Mouse (Mus musculus) bone marrow, adult 2 months (tissue): ENCODE measurements around the gene Gpc1. TPM values are rescaled to one million over a fixed set of nuclear protein-coding genes. Genes with fewer than 3 reads are reported as not detected.

Experiments
- H3K27ac ChIP-seq: fragments of 200-500 bp; 2 replicates; pipeline ENCODE4 v1.5.1; 2012; ENCODE audit warnings: low read depth, mild to moderate bottlenecking, control low read depth, inconsistent platforms, low read length; ENCODE audit not compliant: control insufficient read depth, poor library complexity, insufficient read depth
- H3K4me1 ChIP-seq: fragments of 200-500 bp; 2 replicates; pipeline ENCODE4 v1.6.1; 2011; ENCODE audit warnings: low read length; ENCODE audit not compliant: control insufficient read depth, insufficient read depth
- H3K4me3 ChIP-seq: fragments of 200-500 bp; replicated peaks from 2 replicates; pipeline ENCODE3; 2011; ENCODE audit warnings: mild to moderate bottlenecking, low read depth, low read length, control low read depth; ENCODE audit not compliant: control insufficient read depth
- CTCF ChIP-seq: fragments of 200-500 bp; IDR thresholded peaks from 2 replicates; pipeline ENCODE4 v1.5.1; 2011; ENCODE audit warnings: low read length, control low read depth; ENCODE audit not compliant: control insufficient read depth, insufficient read depth
- POLR2A ChIP-seq: fragments of 200-500 bp; IDR thresholded peaks from 2 replicates; pipeline ENCODE4 v1.6.1; 2011; ENCODE audit warnings: low read depth, mild to moderate bottlenecking, control low read depth, low read length, borderline replicate concordance; ENCODE audit not compliant: control insufficient read depth
- WGBS: fragments of 180-500 bp; shearing (Covaris S2); methylation state at CpG from one replicate; pipeline ENCODE4 v1.1.7; 2018; 5-methylcytosine and 5-hydroxymethylcytosine counted together
- polyA plus RNA-seq: library from polyadenylated mRNA; stranded (reverse); fragments of >200 nt; gene quantifications from 2 replicates; pipeline ENCODE4 v1.2.4, GENCODE M21; 2011; ENCODE audit warnings: low replicate concordance; ENCODE audit not compliant: missing spikeins, insufficient read depth, insufficient read length

The Gpc1 gene
- polyA plus RNA-seq, 1 experiment: 21.8 TPM

- Histone ChIP-seq H3K4me1 (peaks cover 4% of the 10 kb centered on the region; the same call in 1 of the 2 replicates), H3K4me3 (no peak overlapping the region), H3K27ac (no peak overlapping the region)
- TF ChIP-seq CTCF (no peak), POLR2A (no peak)
- WGBS: 68% methylated on average over 4 of the region's 4 CpGs
Observed at GRCm38 (mm10) chr1:92903627-92904026, 72.2 kb downstream of the Gpc1 start.

- Histone ChIP-seq H3K4me3 (no peak overlapping the region), H3K4me1 (peaks cover 4% of the 10 kb centered on the region; the same call in 1 of the 2 replicates), H3K27ac (no peak overlapping the region)
- TF ChIP-seq POLR2A (no peak), CTCF (no peak)
- WGBS: 54% methylated on average over 2 of the region's 2 CpGs
Observed at GRCm38 (mm10) chr1:92905703-92906310, 74.4 kb downstream of the Gpc1 start.

GRCm38 (mm10) chr1:92906779-92907631, 75.6 kb downstream of the Gpc1 start, which contains the start of gene Dusp28:
TSS of gene Dusp28 (plus strand) at chr1:92906981.
- under 1% methylated on average over 81 of the region's 81 CpGs for WGBS
- H3K27ac ChIP-seq: peak within 1 kb of the TSS; percentile 96
- peaks cover 8% of the 10 kb centered on the region for H3K4me1 ChIP-seq

GRCm38 (mm10) chr1:92907632-92908360, 76.4 kb downstream of the Gpc1 start:
- TF ChIP-seq POLR2A (no peak), CTCF (no peak)
- Histone ChIP-seq H3K4me3 (peak overlapping the region; percentile 87), H3K4me1 (peaks cover 10% of the 10 kb centered on the region), H3K27ac (peak overlapping the region; percentile 96)
- 39% methylated on average over 20 of the region's 20 CpGs for WGBS

More at GRCm38 (mm10) chr1:92906779-92907631, 75.6 kb downstream of the Gpc1 start, which contains the start of gene Dusp28:
- peak within 1 kb of the TSS; percentile 87 for H3K4me3 ChIP-seq
- peak; percentile 58; the same call in 1 of the 2 replicates for TF ChIP-seq CTCF
- peak; percentile 80; the same call in 1 of the 2 replicates for TF ChIP-seq POLR2A

- H3K4me1 ChIP-seq: peaks cover 10% of the 10 kb centered on the region
Observed at GRCm38 (mm10) chr1:92908664-92909063, 77.2 kb downstream of the Gpc1 start.

GRCm38 (mm10) chr1:92909068-92909467, 77.6 kb downstream of the Gpc1 start:
- Histone ChIP-seq H3K4me1 (peaks cover 10% of the 10 kb centered on the region), H3K27ac (no peak overlapping the region)
- TF ChIP-seq CTCF: no peak
- no peak for TF ChIP-seq POLR2A

More at GRCm38 (mm10) chr1:92908664-92909063, 77.2 kb downstream of the Gpc1 start:
- Histone ChIP-seq H3K27ac (no peak overlapping the region), H3K4me3 (no peak overlapping the region)
- 89% methylated on average over 3 of the region's 3 CpGs for WGBS
- no peak for TF ChIP-seq POLR2A
- TF ChIP-seq CTCF: no peak

More at GRCm38 (mm10) chr1:92909068-92909467, 77.6 kb downstream of the Gpc1 start:
- WGBS: 72% methylated on average over 4 of the region's 4 CpGs
- no peak overlapping the region for H3K4me3 ChIP-seq

Other genes with a start within 250 kb of the Gpc1 start
- gene Olfr1412, start 245.9 kb upstream of the Gpc1 start, polyA plus RNA-seq: not detected in 2 replicates
- gene Olfr1411, start 237.2 kb upstream of the Gpc1 start, polyA plus RNA-seq: not detected in 2 replicates
- not detected in 2 replicates for gene Olfr1410, start 225.9 kb upstream of the Gpc1 start, polyA plus RNA-seq
- not detected in 2 replicates for gene Olfr12, start 213.9 kb upstream of the Gpc1 start, polyA plus RNA-seq
- gene Cops9, start 189.7 kb upstream of the Gpc1 start, polyA plus RNA-seq: 151 and 176 TPM in 2 replicates
- 0.32 TPM in 1 of 2 replicates, not detected in the other for gene Otos, start 182.8 kb upstream of the Gpc1 start, polyA plus RNA-seq
- not detected in 2 replicates for gene Ankmy1, start 71.3 kb downstream of the Gpc1 start, polyA plus RNA-seq
- gene Dusp28, start 75.3 kb downstream of the Gpc1 start, polyA plus RNA-seq: 9.2 and 9.3 TPM in 2 replicates
- 26.4 and 62.1 TPM in 2 replicates for gene Rnpepl1, start 79.1 kb downstream of the Gpc1 start, polyA plus RNA-seq
- 5.4 and 15.5 TPM in 2 replicates for gene Capn10, start 102.7 kb downstream of the Gpc1 start, polyA plus RNA-seq
- 0.49 and 5.0 TPM in 2 replicates for gene Gpr35, start 119.2 kb downstream of the Gpc1 start, polyA plus RNA-seq
- not detected in 2 replicates for gene Aqp12, start 174.7 kb downstream of the Gpc1 start, polyA plus RNA-seq